Mouse (Mus musculus) erythroblast, embryonic 14.5 days (primary cell): Measurements from ENCODE around the gene Tinagl1. TPM values are rescaled to one million over a fixed set of nuclear protein-coding genes. Genes with fewer than 3 reads are reported as not detected.

Experiments
- H3K27me3 ChIP-seq: 2 replicates; pipeline ENCODE4 v1.6.1; 2012; ENCODE audit warnings: inconsistent platforms; ENCODE audit not compliant: control insufficient read depth
- H3K36me3 ChIP-seq: 2 replicates; pipeline ENCODE4 v1.6.1; 2012; ENCODE audit warnings: mild to moderate bottlenecking, inconsistent platforms; ENCODE audit not compliant: control insufficient read depth
- H3K4me1 ChIP-seq: 2 replicates; pipeline ENCODE4 v1.6.1; 2012; ENCODE audit warnings: inconsistent platforms; ENCODE audit not compliant: control insufficient read depth
- H3K4me3 ChIP-seq: replicated peaks from 2 replicates; pipeline ENCODE3; 2012; ENCODE audit warnings: moderate library complexity, mild to moderate bottlenecking, inconsistent platforms
- H3K9me3 ChIP-seq: 2 replicates; pipeline ENCODE4 v1.6.1; 2012; ENCODE audit warnings: low read length, inconsistent platforms, mixed read lengths; ENCODE audit not compliant: control insufficient read depth
- GATA1 ChIP-seq: IDR thresholded peaks from 2 replicates; pipeline ENCODE4 v1.6.1; 2012; ENCODE audit warnings: low read length, inconsistent platforms, mixed read lengths
- TAL1 ChIP-seq: IDR thresholded peaks from 3 replicates; pipeline ENCODE4 v1.6.1; 2012; ENCODE audit warnings: low read length, inconsistent platforms, mixed read lengths
- polyA plus RNA-seq: library from polyadenylated mRNA; stranded (reverse); fragments of >175 nt; gene quantifications from 2 replicates; pipeline ENCODE4 v1.2.3, GENCODE M21; 2012

Tinagl1 gene
- polyA plus RNA-seq, 1 experiment, result 58.6 TPM

DNA sequence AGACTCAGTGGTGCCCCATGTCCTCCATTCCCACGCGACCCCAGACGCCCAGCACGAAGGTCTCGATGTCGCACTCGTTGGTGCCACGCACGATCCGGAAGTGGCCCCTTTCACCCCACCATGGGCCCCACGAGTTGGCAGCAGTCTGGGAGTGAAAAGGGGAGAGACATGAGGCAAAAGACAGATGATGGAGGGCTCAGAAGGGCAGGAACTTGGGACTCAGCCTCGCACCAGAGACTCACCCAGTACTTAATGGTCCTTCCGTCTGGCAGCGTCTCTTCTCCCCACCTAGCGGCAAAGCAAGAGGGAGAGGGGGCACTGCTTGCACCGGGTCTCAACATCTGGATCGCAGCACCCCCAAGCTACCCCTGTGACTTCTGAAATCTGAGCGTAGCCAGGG, 8.9 kb downstream of the Tinagl1 start:
- peaks cover 29% of the 10 kb centered on the region for H3K4me1 ChIP-seq
- H3K4me3 ChIP-seq, result no peak overlapping the region
- H3K9me3 ChIP-seq, result no peaks in the 10 kb centered on the region
- H3K36me3 ChIP-seq, result peaks cover 68% of the 10 kb centered on the region
- no peak for TF ChIP-seq GATA1
- no peak for TF ChIP-seq TAL1
- peaks cover 69% of the 10 kb centered on the region for H3K27me3 ChIP-seq

DNA sequence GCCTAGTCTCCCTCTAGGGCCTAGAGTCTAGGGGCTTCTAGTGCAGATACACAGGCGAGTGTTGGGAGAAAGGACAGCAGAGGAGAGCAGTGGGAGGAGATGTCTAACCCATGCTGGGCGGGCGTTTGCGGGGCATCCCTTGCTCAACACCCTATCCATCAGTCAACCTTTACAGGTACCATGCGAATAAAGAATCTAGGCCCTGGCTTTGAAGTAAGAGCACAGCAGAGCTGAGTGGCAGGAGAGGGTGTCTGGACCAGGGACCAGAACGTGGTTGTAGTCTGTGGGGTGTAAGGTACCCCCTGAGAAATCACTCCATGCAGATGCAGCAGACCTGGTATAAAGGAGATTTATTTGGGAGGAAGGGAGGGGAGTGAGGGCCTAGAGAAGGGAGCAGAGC, 10.8 kb downstream of the Tinagl1 start:
- Histone ChIP-seq H3K4me3 (no peak overlapping the region), H3K27me3 (peaks cover 78% of the 10 kb centered on the region), H3K4me1 (peaks cover 14% of the 10 kb centered on the region), H3K9me3 (no peaks in the 10 kb centered on the region), H3K36me3 (peaks cover 49% of the 10 kb centered on the region)
- no peak for TF ChIP-seq GATA1
- no peak for TF ChIP-seq TAL1

GRCm38 (mm10) chr4:130163391-130163861, 11.5 kb downstream of the Tinagl1 start:
- peaks cover 8% of the 10 kb centered on the region for H3K4me1 ChIP-seq
- peaks cover 74% of the 10 kb centered on the region for H3K27me3 ChIP-seq
- no peak overlapping the region for H3K4me3 ChIP-seq
- peaks cover 42% of the 10 kb centered on the region for H3K36me3 ChIP-seq
- no peaks in the 10 kb centered on the region for H3K9me3 ChIP-seq
- TF ChIP-seq TAL1 (no peak), GATA1 (no peak)

DNA sequence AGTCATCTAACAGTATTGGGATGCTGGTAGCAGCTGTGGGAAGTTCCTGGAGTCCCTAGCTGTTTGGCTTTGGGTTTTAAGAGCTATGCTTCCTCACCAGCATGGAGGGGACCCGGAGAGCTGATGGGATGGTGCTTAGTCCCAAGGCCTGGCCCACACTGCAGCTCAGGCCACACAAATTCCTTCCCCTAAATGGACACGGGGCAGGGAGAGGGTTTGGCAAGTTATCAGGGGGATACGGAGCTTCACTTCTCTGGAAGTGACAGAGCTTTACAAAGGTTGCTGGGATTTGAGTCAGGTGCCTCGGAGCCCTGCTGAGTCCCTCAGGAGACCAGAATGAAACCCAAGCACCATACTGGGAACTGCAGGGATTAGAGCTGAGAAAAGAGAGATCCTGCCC, 13.6 kb downstream of the Tinagl1 start:
- H3K36me3 ChIP-seq, result peaks cover 21% of the 10 kb centered on the region
- no peak for TF ChIP-seq TAL1
- no peak for TF ChIP-seq GATA1
- H3K9me3 ChIP-seq, result no peaks in the 10 kb centered on the region
- H3K4me3 ChIP-seq, result no peak overlapping the region
- H3K4me1 ChIP-seq, result no peaks in the 10 kb centered on the region; the same call in 1 of the 2 replicates
- H3K27me3 ChIP-seq, result peaks cover 68% of the 10 kb centered on the region

DNA sequence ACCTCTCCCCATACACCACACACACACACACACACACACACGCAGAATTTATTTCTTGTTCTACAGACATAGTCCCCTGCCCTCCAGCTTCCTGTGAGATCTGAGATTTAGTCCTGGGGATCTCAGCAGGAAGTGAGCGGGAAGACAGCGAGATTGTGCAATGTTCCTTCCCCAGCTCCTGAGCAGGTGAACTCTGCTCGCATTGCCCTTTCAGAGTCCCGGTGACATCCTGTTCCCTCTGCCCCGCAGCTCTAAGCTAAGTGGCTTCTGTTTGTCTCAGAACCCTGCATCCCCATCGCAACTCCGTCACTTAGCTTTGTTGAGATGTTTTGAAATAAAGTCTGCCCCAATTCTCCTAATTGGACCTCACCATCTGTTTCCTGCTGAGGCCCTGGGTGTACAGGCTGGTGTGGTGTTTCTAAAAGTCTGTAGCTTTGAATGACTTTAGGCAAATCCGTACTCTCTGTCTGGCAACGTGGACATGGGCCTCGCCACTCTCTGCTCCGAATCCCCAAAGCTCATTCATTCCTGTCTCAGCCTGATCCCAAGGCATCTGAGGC, 18.0 kb downstream of the Tinagl1 start:
- Histone ChIP-seq H3K4me1 (no peaks in the 10 kb centered on the region), H3K4me3 (no peak overlapping the region), H3K9me3 (no peaks in the 10 kb centered on the region), H3K36me3 (no peaks in the 10 kb centered on the region), H3K27me3 (peaks cover 57% of the 10 kb centered on the region)
- TF ChIP-seq TAL1, result no peak
- TF ChIP-seq GATA1, result no peak

GRCm38 (mm10) chr4:130154250-130154649, 20.7 kb downstream of the Tinagl1 start:
- H3K27me3 ChIP-seq, result peaks cover 56% of the 10 kb centered on the region

GRCm38 (mm10) chr4:130148405-130148804, 26.5 kb downstream of the Tinagl1 start:
- Histone ChIP-seq H3K36me3 (no peaks in the 10 kb centered on the region), H3K4me3 (no peak overlapping the region), H3K27me3 (peaks cover 46% of the 10 kb centered on the region), H3K4me1 (no peaks in the 10 kb centered on the region), H3K9me3 (peaks cover 4% of the 10 kb centered on the region; the same call in 1 of the 2 replicates)
- TF ChIP-seq GATA1 (no peak), TAL1 (no peak)

More at GRCm38 (mm10) chr4:130154250-130154649, 20.7 kb downstream of the Tinagl1 start:
- H3K9me3 ChIP-seq, result no peaks in the 10 kb centered on the region
- no peaks in the 10 kb centered on the region for H3K4me1 ChIP-seq
- TF ChIP-seq TAL1 (no peak), GATA1 (no peak)
- H3K36me3 ChIP-seq, result no peaks in the 10 kb centered on the region
- no peak overlapping the region for H3K4me3 ChIP-seq

GRCm38 (mm10) chr4:130141786-130142185, 33.1 kb downstream of the Tinagl1 start:
- Histone ChIP-seq H3K9me3 (peaks cover 4% of the 10 kb centered on the region; the same call in 1 of the 2 replicates), H3K36me3 (no peaks in the 10 kb centered on the region), H3K4me3 (no peak overlapping the region), H3K27me3 (peaks cover 64% of the 10 kb centered on the region), H3K4me1 (no peaks in the 10 kb centered on the region)
- TF ChIP-seq GATA1 (no peak), TAL1 (no peak)

GRCm38 (mm10) chr4:130140992-130141402, 33.9 kb downstream of the Tinagl1 start:
- Histone ChIP-seq H3K9me3 (peaks cover 4% of the 10 kb centered on the region; the same call in 1 of the 2 replicates), H3K27me3 (peaks cover 69% of the 10 kb centered on the region), H3K4me3 (no peak overlapping the region)

GRCm38 (mm10) chr4:130139214-130139492, 35.8 kb downstream of the Tinagl1 start, which contains the start of gene Hcrtr1:
TSS of gene Hcrtr1 (minus strand) at chr4:130139359.
- Histone ChIP-seq H3K27me3 (peaks cover 71% of the 10 kb centered on the region), H3K9me3 (no peaks in the 10 kb centered on the region; the same call in 1 of the 2 replicates), H3K36me3 (no peaks in the 10 kb centered on the region), H3K4me3 (no peak within 1 kb of the TSS), H3K4me1 (peaks cover 4% of the 10 kb centered on the region)
- TF ChIP-seq GATA1 (no peak), TAL1 (no peak)

More at GRCm38 (mm10) chr4:130140992-130141402, 33.9 kb downstream of the Tinagl1 start:
- Histone ChIP-seq H3K36me3 (no peaks in the 10 kb centered on the region), H3K4me1 (no peaks in the 10 kb centered on the region)
- TF ChIP-seq GATA1 (no peak), TAL1 (no peak)
